Mouse (Mus musculus): Measurements from ENCODE around the gene Ptger3.

The Ptger3 gene

GRCm38 (mm10) chr3:157582626-157583405, 16.1 kb downstream of the Ptger3 start:
- DNase-seq (ENCODE audit: low spot score in 2 of 2): no peak

DNA sequence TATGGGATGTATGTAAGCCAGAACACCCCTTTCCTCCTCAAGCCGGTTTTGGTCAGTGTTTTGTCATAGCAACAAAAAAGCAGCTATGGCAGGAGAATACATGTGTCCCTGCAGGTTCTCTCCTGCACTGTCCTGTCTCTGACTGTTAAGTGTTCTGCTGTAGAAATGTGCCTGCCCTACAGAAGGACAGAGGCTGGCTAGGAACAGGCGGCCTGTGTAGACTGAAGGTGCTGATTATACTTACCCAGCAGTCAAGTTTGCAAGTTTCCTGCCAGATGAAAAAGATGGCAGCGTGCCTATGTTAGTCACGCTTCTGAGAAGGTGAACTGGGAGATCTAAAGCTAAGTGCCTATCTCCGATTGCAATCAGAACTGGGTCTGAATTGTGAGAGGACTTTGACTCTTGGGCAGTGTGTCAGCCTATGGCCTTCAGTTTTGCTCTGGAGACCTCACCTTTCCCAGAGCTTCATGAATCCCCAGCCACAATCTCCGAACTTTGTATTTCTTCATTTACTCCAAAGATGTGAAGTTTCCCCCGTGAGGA, 31.2 kb downstream of the Ptger3 start:
- no peak for DNase-seq (ENCODE audit: low spot score in 2 of 2)

DNA sequence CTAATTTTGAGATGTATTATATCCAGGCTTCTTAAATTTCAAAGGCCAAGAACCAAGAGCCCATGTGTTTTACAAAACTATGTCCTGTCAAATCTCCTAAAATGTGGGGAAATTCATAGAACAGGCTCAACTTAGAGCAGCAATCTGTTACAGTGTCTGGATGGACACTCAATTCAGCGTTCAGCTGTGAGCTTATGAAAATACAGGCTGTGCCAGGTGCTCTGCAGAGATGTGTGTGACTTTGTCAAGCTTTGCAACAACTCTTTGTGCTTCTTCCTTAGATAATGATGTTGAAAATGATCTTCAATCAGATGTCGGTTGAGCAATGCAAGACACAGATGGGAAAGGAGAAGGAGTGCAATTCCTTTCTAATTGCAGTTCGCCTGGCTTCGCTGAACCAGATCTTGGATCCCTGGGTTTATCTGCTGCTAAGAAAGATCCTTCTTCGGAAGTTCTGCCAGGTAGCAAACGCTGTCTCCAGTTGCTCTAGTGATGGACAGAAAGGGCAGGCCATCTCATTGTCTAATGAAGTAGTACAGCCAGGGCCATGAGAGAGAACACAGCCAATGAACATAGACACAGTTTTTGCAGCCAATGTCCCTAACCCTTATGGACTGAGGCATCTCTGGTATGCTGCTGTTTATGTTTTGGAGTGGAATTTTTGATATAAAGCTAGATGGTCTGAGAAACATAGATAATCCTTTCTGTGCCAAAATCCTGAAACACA, 38.2 kb downstream of the Ptger3 start:
- no peak for DNase-seq (ENCODE audit: low spot score in 2 of 2)

GRCm38 (mm10) chr3:157605411-157605740, 38.7 kb downstream of the Ptger3 start:
- no peak for DNase-seq (ENCODE audit: low spot score in 2 of 2)

- no peak for DNase-seq (ENCODE audit: low spot score in 2 of 2)
These were observed 46.9 kb downstream of the Ptger3 start for GRCm38 (mm10) chr3:157613542-157613941.

- no peak for DNase-seq (ENCODE audit: low spot score in 2 of 2)
These were observed 50.3 kb downstream of the Ptger3 start for GRCm38 (mm10) chr3:157616949-157617348.

DNA sequence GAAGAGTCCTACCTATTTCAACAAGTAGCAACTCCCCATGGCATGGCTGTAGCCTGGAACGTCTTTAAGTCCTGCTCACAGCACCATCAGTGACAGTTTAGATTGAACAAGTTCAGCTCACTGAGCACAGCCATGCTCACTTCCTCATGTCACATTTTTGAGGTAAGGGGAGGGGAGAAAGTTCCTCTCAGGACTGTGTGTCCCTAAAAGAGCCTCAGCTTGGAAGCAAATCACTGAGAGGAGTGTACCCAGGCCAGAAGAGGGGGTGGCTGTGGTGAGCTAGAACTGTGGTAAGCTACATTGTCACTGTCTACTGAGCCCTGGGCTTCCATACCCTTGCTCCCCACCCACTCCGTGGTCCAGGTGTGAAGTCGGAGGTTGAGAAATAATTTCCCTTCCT, 60.7 kb downstream of the Ptger3 start:
- no peak for DNase-seq (ENCODE audit: low spot score in 2 of 2)

DNA sequence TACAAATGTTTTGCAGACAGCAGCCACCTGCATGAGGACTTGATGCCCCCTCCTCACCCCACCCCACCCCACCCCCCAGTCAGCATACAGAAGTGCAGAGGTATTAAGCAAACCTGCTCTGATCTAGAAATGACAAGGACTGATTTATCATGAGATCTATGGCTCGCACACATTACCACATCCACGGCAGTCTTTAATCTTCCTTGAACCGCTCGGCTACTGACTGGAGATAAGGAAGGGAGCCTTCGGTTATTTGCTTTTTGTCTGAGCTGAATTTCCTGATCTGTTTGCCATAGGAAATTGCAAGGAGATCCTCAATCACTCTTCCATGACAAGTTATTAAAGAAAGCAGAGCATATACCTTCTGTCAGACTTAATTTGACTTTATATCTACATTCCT, 64.0 kb downstream of the Ptger3 start:
- no peak for DNase-seq (ENCODE audit: low spot score in 2 of 2)

- no peak for DNase-seq (ENCODE audit: low spot score in 2 of 2)
These were observed 64.7 kb downstream of the Ptger3 start for GRCm38 (mm10) chr3:157631383-157631782.

GRCm38 (mm10) chr3:157634431-157634830, 67.7 kb downstream of the Ptger3 start:
- no peak for DNase-seq (ENCODE audit: low spot score in 2 of 2)

- no peak for DNase-seq (ENCODE audit: low spot score in 2 of 2)
These were observed 69.0 kb downstream of the Ptger3 start for GRCm38 (mm10) chr3:157635713-157636112.

DNA sequence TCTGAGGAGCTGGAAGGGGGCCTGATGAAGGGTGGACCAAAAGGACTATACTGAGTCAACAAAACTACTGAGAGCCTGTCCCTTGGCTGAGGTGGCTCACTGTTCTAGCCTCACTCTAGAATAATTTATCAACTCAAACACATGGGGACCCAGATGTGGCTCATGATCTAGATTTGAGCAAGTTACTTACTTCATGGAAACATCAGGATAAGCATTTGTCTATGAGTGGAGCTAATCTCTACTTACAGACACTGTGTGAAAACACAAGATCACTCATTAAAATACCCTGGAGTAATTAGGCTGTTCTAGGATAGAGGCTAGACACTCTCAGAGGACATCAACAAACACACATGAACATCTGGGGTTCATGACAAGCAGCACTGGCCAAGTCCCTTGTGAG, 70.2 kb downstream of the Ptger3 start:
- no peak for DNase-seq (ENCODE audit: low spot score in 2 of 2)

- no peak for DNase-seq (ENCODE audit: low spot score in 2 of 2)
These were observed 70.6 kb downstream of the Ptger3 start for GRCm38 (mm10) chr3:157637341-157637740.

DNA sequence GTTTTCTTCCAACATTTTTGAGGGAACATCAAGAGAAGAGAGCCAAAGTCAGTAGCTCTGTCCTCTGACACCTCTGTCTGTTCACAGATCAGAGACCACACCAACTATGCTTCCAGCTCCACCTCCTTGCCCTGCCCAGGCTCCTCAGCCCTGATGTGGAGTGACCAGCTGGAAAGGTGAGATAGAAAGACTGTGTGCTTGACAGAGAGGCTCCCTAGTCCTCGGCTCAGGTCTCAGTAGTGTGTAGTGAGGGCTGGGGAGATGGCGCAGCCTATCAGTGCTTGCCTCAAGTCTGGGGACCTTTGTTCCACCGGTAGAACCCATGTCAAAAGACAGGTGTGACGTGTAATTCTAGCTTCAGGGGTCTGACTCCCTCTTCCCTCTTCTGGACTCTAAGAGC, 74.9 kb downstream of the Ptger3 start:
- no peak for DNase-seq (ENCODE audit: low spot score in 2 of 2)

DNA sequence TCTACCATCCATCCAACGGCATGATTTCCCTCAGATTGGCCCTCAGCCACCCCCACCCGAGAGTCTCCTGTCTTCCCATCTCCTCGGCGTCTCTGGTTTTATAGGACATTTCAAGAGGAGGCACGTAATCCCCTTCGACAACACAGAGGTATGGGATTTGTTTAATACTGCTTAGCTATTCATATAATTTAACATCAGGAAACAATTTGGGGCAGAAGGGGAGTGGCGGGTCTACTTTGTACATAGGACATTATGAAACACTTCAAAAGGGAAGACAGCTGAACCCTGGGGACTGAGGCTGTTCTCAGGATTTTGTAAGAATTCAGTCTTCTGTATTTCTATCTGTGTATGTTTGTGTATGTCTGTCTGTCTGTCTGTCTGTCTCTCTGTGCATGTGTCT, 94.9 kb downstream of the Ptger3 start:
- no peak for DNase-seq (ENCODE audit: low spot score in 2 of 2)

DNA sequence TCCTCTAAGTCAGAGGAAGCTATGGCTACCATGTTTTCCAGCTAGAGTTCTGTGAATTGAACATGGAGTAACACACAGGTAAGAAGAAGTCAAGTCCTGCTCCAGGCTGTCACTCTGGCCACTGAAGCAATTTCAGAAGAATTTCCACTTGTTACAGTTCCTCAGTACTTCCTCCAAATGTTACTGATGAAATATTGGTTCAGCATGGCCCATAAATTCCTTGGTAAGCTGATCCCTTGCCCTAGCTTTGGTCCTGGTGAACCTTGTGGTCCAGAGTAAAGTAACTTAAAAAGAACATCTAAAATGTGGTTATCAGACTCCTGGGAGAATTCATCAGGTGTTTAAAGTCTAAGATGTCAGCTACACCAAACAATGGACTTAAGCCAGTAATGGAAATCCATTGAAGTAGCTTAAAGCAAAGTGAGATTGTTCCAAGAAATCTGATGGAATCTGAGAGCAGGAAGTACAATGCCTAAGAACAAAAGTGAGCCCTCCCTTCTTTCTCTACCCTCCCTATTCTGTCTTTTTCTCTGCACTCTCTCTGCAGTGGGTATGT, 97.9 kb downstream of the Ptger3 start:
- no peak for DNase-seq (ENCODE audit: low spot score in 2 of 2)

GRCm38 (mm10) chr3:157665471-157665870, 98.8 kb downstream of the Ptger3 start:
- DNase-seq (ENCODE audit: low spot score in 2 of 2): no peak

GRCm38 (mm10) chr3:157666142-157666541, 99.5 kb downstream of the Ptger3 start:
- no peak for DNase-seq (ENCODE audit: low spot score in 2 of 2)

DNA sequence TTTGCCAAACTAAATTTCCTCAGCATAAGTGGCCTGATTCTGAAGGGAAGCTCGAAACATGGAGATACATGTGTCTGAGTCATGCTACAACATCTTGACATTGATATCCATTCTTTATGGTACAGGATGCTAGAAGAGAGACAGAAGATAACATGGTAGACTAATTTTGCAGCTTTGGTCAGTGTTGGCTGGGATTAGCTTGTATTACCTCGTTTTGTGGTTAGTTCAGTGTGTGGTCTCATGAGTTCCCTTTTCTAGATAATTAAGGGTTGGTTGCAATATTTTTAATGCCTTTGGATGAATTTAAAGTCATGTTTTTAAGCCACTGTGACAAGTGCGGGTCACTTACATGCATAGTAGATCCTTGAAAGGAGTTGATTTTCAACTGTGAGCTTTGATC, 119.4 kb downstream of the Ptger3 start:
- DNase-seq (ENCODE audit: low spot score in 2 of 2): no peak

- no peak for DNase-seq (ENCODE audit: low spot score in 2 of 2)
These were observed 121.9 kb downstream of the Ptger3 start for GRCm38 (mm10) chr3:157688419-157689162.
